Mouse (Mus musculus): ENCODE results near the gene Ncbp3. TPM values are rescaled to one million over a fixed set of nuclear protein-coding genes. Genes with fewer than 3 reads are reported as not detected.
A peak's percentile ranks its signal among the peaks of the same experiment; 100 is the strongest.

The Ncbp3 gene
- polyA plus RNA-seq, 1 experiment from 2014 or later: 14.7 TPM

- no peak overlapping the region for H3K4me3 ChIP-seq
- peaks cover 12% of the 10 kb centered on the region for H3K4me1 ChIP-seq
- WGBS: 66% methylated on average over 9 of the region's 9 CpGs
- no peaks in the 10 kb centered on the region for H3K9me3 ChIP-seq (replicated peaks)
- DNase-seq (ENCODE audit: low spot score): peak; percentile 66
- no peak overlapping the region for H3K27ac ChIP-seq
- no peaks in the 10 kb centered on the region for H3K36me3 ChIP-seq
- no peaks in the 10 kb centered on the region for H3K27me3 ChIP-seq (ENCODE audit: low read depth, poor library complexity, severe bottlenecking)
Observed at GRCm38 (mm10) chr11:73039102-73039799, 8.3 kb upstream of the Ncbp3 start.

GRCm38 (mm10) chr11:73044229-73044755, 3.3 kb upstream of the Ncbp3 start:
- no peak for DNase-seq (ENCODE audit: low spot score)
- H3K27me3 ChIP-seq (ENCODE audit: low read depth, poor library complexity, severe bottlenecking): no peaks in the 10 kb centered on the region
- H3K4me3 ChIP-seq: no peak overlapping the region
- H3K4me1 ChIP-seq: peaks cover 26% of the 10 kb centered on the region
- no peaks in the 10 kb centered on the region for H3K9me3 ChIP-seq (replicated peaks)
- H3K36me3 ChIP-seq: no peaks in the 10 kb centered on the region
- no peak overlapping the region for H3K27ac ChIP-seq
- WGBS: 53% methylated on average over 6 of the region's 6 CpGs

- H3K9me3 ChIP-seq (replicated peaks): no peaks in the 10 kb centered on the region
- H3K27me3 ChIP-seq (ENCODE audit: low read depth, poor library complexity, severe bottlenecking): no peaks in the 10 kb centered on the region
- no peak for DNase-seq (ENCODE audit: low spot score)
- H3K4me3 ChIP-seq: no peak overlapping the region
- 76% methylated on average over 4 of the region's 4 CpGs for WGBS
- H3K36me3 ChIP-seq: peaks cover 2% of the 10 kb centered on the region
- no peak overlapping the region for H3K27ac ChIP-seq
- peaks cover 26% of the 10 kb centered on the region for H3K4me1 ChIP-seq
Observed at GRCm38 (mm10) chr11:73044789-73045188, 2.8 kb upstream of the Ncbp3 start.

- Histone ChIP-seq H3K36me3 (peaks cover 35% of the 10 kb centered on the region), H3K27me3 (ENCODE audit: low read depth, poor library complexity, severe bottlenecking) (no peaks in the 10 kb centered on the region), H3K4me3 (peak overlapping the region; percentile 98), H3K9me3 (replicated peaks) (no peaks in the 10 kb centered on the region), H3K27ac (peak overlapping the region; percentile 97), H3K4me1 (peaks cover 24% of the 10 kb centered on the region)
- WGBS: 1% methylated on average over 55 of the region's 55 CpGs
- no peak for DNase-seq (ENCODE audit: low spot score)
Observed at GRCm38 (mm10) chr11:73048030-73048876, 670 bp downstream of the Ncbp3 start.

- peaks cover 46% of the 10 kb centered on the region for H3K36me3 ChIP-seq
- H3K27ac ChIP-seq: no peak overlapping the region
- peak; percentile 84 for DNase-seq (ENCODE audit: low spot score)
- WGBS: 9% methylated on average over 4 of the region's 4 CpGs
- H3K9me3 ChIP-seq (replicated peaks): no peaks in the 10 kb centered on the region
- H3K27me3 ChIP-seq (ENCODE audit: low read depth, poor library complexity, severe bottlenecking): no peaks in the 10 kb centered on the region
- peak overlapping the region; percentile 98 for H3K4me3 ChIP-seq
- peaks cover 13% of the 10 kb centered on the region for H3K4me1 ChIP-seq
Observed at GRCm38 (mm10) chr11:73049335-73049734, 1.8 kb downstream of the Ncbp3 start.

GRCm38 (mm10) chr11:73052795-73053194, 5.2 kb downstream of the Ncbp3 start:
- H3K27ac ChIP-seq: no peak overlapping the region
- DNase-seq (ENCODE audit: low spot score): no peak
- no peaks in the 10 kb centered on the region for H3K27me3 ChIP-seq (ENCODE audit: low read depth, poor library complexity, severe bottlenecking)
- no peak overlapping the region for H3K4me3 ChIP-seq
- H3K4me1 ChIP-seq: peaks cover 9% of the 10 kb centered on the region
- 94% methylated on average over 1 of the region's 1 CpGs for WGBS
- peaks cover 81% of the 10 kb centered on the region for H3K36me3 ChIP-seq
- no peaks in the 10 kb centered on the region for H3K9me3 ChIP-seq (replicated peaks)

- Histone ChIP-seq H3K36me3 (peaks cover 93% of the 10 kb centered on the region), H3K27ac (no peak overlapping the region), H3K4me1 (no peaks in the 10 kb centered on the region), H3K4me3 (no peak overlapping the region), H3K9me3 (replicated peaks) (no peaks in the 10 kb centered on the region), H3K27me3 (ENCODE audit: low read depth, poor library complexity, severe bottlenecking) (no peaks in the 10 kb centered on the region)
- 91% methylated on average over 5 of the region's 5 CpGs for WGBS
- DNase-seq (ENCODE audit: low spot score): no peak
Observed at GRCm38 (mm10) chr11:73057701-73058100, 10.1 kb downstream of the Ncbp3 start.

GRCm38 (mm10) chr11:73059630-73060029, 12.0 kb downstream of the Ncbp3 start:
- Histone ChIP-seq H3K4me3 (no peak overlapping the region), H3K4me1 (no peaks in the 10 kb centered on the region), H3K9me3 (replicated peaks) (no peaks in the 10 kb centered on the region), H3K27ac (no peak overlapping the region), H3K36me3 (peaks cover 81% of the 10 kb centered on the region), H3K27me3 (ENCODE audit: low read depth, poor library complexity, severe bottlenecking) (no peaks in the 10 kb centered on the region)
- WGBS: 94% methylated on average over 3 of the region's 3 CpGs
- no peak for DNase-seq (ENCODE audit: low spot score)

GRCm38 (mm10) chr11:73061413-73061812, 13.8 kb downstream of the Ncbp3 start:
- no peaks in the 10 kb centered on the region for H3K4me1 ChIP-seq
- H3K27me3 ChIP-seq (ENCODE audit: low read depth, poor library complexity, severe bottlenecking): no peaks in the 10 kb centered on the region
- H3K4me3 ChIP-seq: no peak overlapping the region
- H3K36me3 ChIP-seq: peaks cover 74% of the 10 kb centered on the region
- no peak overlapping the region for H3K27ac ChIP-seq
- WGBS: 97% methylated on average over 3 of the region's 3 CpGs
- no peak for DNase-seq (ENCODE audit: low spot score)
- H3K9me3 ChIP-seq (replicated peaks): no peaks in the 10 kb centered on the region

- no peak for DNase-seq (ENCODE audit: low spot score)
- WGBS: 89% methylated on average over 3 of the region's 3 CpGs
Observed at GRCm38 (mm10) chr11:73071839-73072238, 24.3 kb downstream of the Ncbp3 start.

GRCm38 (mm10) chr11:73076295-73076694, 28.7 kb downstream of the Ncbp3 start:
- no peak for DNase-seq (ENCODE audit: low spot score)
- peaks cover 97% of the 10 kb centered on the region for H3K36me3 ChIP-seq
- WGBS: 95% methylated on average over 4 of the region's 4 CpGs

More at GRCm38 (mm10) chr11:73071839-73072238, 24.3 kb downstream of the Ncbp3 start:
- no peak overlapping the region for H3K4me3 ChIP-seq
- H3K36me3 ChIP-seq: peaks cover 97% of the 10 kb centered on the region
- H3K4me1 ChIP-seq: no peaks in the 10 kb centered on the region
- H3K27ac ChIP-seq: no peak overlapping the region
- H3K27me3 ChIP-seq (ENCODE audit: low read depth, poor library complexity, severe bottlenecking): no peaks in the 10 kb centered on the region
- H3K9me3 ChIP-seq (replicated peaks): no peaks in the 10 kb centered on the region

GRCm38 (mm10) chr11:73076733-73077132, 29.1 kb downstream of the Ncbp3 start:
- Histone ChIP-seq H3K9me3 (replicated peaks) (no peaks in the 10 kb centered on the region), H3K27me3 (ENCODE audit: low read depth, poor library complexity, severe bottlenecking) (no peaks in the 10 kb centered on the region), H3K36me3 (peaks cover 98% of the 10 kb centered on the region), H3K27ac (no peak overlapping the region), H3K4me3 (no peak overlapping the region), H3K4me1 (no peaks in the 10 kb centered on the region)
- 95% methylated on average over 4 of the region's 4 CpGs for WGBS
- DNase-seq (ENCODE audit: low spot score): no peak

More at GRCm38 (mm10) chr11:73076295-73076694, 28.7 kb downstream of the Ncbp3 start:
- H3K27me3 ChIP-seq (ENCODE audit: low read depth, poor library complexity, severe bottlenecking): no peaks in the 10 kb centered on the region
- no peaks in the 10 kb centered on the region for H3K9me3 ChIP-seq (replicated peaks)
- no peak overlapping the region for H3K27ac ChIP-seq
- H3K4me3 ChIP-seq: no peak overlapping the region
- H3K4me1 ChIP-seq: no peaks in the 10 kb centered on the region

GRCm38 (mm10) chr11:73077211-73077720, 29.7 kb downstream of the Ncbp3 start:
- WGBS: 92% methylated on average over 6 of the region's 6 CpGs
- H3K27me3 ChIP-seq (ENCODE audit: low read depth, poor library complexity, severe bottlenecking): no peaks in the 10 kb centered on the region
- DNase-seq (ENCODE audit: low spot score): no peak

More at GRCm38 (mm10) chr11:73077211-73077720, 29.7 kb downstream of the Ncbp3 start:
- Histone ChIP-seq H3K4me3 (no peak overlapping the region), H3K36me3 (peaks cover 99% of the 10 kb centered on the region), H3K4me1 (no peaks in the 10 kb centered on the region), H3K9me3 (replicated peaks) (no peaks in the 10 kb centered on the region), H3K27ac (no peak overlapping the region)
